Mouse (Mus musculus) left cerebral cortex, postnatal 4 days (tissue): ENCODE results near the gene Itpr1. TPM values are rescaled to one million over a fixed set of nuclear protein-coding genes. Genes with fewer than 3 reads are reported as not detected.
A peak's percentile ranks its signal among the peaks of the same experiment; 100 is the strongest.

Experiments
- DNase-seq: peaks from one replicate; pipeline ENCODE4 v3.0.0-alpha.2; 2022
- intact Hi-C: fragments of 180-260 bp; cut with DNase I; formaldehyde crosslinking; loops from one replicate; pipeline ENCODE4 v1.15.1; 2025
- total RNA-seq, 2 experiments: library from RNA; stranded (reverse); gene quantifications; 2 replicates each; pipeline ENCODE4 v1.2.3; 2021

Gene Itpr1
- total RNA-seq, 2 experiments from 2014 or later = 66.3 to 72.4 TPM

GRCm38 (mm10) chr6:108426789-108427188 lies 213.9 kb downstream of the Itpr1 start:
- DNase-seq = peak; percentile 85
- intact Hi-C loops = no loop called here

DNA sequence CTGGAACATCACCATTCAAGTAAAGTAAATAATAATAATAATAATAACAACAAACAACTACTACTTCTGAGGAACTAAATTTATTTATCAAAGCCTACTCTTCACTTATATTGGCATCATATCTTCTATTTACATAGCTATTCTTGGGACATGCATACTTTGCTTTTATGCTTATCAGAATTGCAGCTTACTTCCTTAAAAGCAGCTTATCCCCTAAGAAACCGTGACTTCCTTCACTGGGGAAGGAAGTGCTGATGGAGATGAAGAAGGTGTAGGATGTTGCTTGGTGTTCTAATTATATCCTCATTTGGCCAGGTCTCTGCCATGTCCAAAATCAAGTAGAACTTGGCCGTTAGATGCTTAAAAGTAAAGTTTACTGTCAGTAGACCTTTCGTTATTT lies 215.5 kb downstream of the Itpr1 start:
- no peak for DNase-seq
- intact Hi-C loops = no loop called here

GRCm38 (mm10) chr6:108429950-108430349 lies 217.1 kb downstream of the Itpr1 start:
- no peak for DNase-seq
- intact Hi-C loops = loop anchor here (10.0 kb wide), 1 partner anchor 145 kb away; no protein-coding TSS in a partner anchor

GRCm38 (mm10) chr6:108431193-108431592 lies 218.3 kb downstream of the Itpr1 start:
- intact Hi-C loops = loop anchor here (10.0 kb wide), 1 partner anchor 144 kb away; no protein-coding TSS in a partner anchor
- no peak for DNase-seq

- intact Hi-C loops = loop anchor here (10.0 kb wide), 1 partner anchor 142 kb away; no protein-coding TSS in a partner anchor
- no peak for DNase-seq
Observed at GRCm38 (mm10) chr6:108432836-108433235, 219.9 kb downstream of the Itpr1 start.

- intact Hi-C loops = loop anchor here (10.0 kb wide), 1 partner anchor 140 kb away; no protein-coding TSS in a partner anchor
- no peak for DNase-seq
Observed at GRCm38 (mm10) chr6:108434816-108435215, 221.9 kb downstream of the Itpr1 start.

DNA sequence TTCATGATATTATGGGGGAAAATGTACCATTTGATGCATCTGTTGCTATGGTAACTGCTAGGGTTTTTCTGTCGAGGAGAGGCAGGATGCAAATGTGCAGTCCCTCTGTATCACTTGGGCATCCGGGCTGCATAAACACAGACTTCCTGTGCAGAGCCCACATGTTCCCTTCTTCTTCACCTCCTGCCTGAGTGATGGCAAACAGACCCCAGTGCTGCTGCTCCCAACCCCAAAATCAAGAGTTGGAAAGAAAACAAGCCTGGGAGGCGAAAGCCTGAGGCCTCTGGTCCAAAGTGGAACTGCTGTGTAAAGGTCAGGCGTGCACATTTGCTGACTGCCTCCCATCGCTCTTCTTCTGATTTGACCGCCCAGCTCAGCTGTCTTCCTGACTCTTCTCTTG lies 222.6 kb downstream of the Itpr1 start:
- DNase-seq = no peak
- intact Hi-C loops = loop anchor here (10.0 kb wide), 1 partner anchor 139 kb away; no protein-coding TSS in a partner anchor

DNA sequence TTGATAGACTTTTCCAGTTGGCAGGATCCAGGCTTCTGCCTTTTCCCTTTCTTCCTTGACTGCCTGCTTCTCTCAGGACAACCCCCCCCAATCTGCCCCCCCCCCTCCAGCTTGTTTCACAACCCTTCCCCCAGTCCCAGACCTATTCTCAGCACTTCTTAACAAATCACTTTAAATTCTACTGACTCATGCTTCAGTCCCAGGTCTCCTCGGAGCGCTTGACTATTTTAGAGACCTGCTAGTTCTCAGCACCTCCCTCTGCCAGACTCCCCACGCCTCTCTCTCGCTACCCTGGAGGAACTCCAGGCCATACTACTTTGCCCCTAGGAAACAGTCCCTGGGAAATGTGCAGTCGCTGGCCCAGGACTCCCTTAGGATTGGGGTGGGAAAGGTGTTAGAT lies 223.7 kb downstream of the Itpr1 start:
- intact Hi-C loops = loop anchor here (10.0 kb wide), 1 partner anchor 138 kb away; no protein-coding TSS in a partner anchor
- no peak for DNase-seq

DNA sequence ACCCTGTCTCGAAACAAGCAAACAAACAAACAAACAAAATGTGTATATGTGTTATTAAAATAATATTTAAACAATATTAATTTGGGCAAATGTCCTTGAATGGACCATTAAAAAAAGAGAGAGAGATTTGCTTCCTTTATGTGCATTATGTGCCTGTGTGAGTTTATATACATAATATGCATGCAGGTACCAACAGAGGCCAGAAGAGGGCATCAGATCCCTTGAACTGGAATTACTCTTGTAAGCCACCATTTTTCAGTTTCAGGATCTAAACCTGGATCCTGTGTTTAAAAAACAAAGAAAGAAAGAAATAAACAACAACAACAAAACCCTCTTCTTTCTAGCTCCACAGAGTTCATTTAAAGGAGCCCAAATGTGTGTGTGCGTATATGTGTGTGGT lies 228.4 kb downstream of the Itpr1 start:
- intact Hi-C loops = no loop called here
- no peak for DNase-seq

- intact Hi-C loops = no loop called here
- no peak for DNase-seq
Observed at GRCm38 (mm10) chr6:108442291-108442690, 229.4 kb downstream of the Itpr1 start.

DNA sequence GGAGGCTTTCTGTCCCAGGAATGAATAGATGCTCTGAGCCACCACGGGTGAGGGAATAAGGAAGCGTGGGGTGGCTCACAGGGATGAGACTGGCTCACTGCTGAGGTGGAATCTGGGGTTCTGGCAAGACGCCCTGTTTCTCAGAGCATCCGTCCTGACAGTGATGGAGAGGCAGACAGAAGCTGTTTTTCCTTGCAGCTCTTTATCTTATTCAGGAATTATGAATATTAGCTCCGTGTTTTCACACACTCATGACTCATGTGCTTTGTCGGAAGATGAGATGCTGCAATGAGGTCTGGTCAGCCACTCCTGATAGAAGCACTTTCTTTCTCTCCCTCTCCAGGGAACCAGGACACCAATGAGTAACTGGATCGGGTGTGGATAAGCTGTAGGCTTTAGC lies 231.5 kb downstream of the Itpr1 start:
- DNase-seq = no peak
- intact Hi-C loops = no loop called here

GRCm38 (mm10) chr6:108445006-108445405 lies 232.1 kb downstream of the Itpr1 start:
- DNase-seq = no peak
- intact Hi-C loops = no loop called here

GRCm38 (mm10) chr6:108446766-108447165 lies 233.9 kb downstream of the Itpr1 start:
- intact Hi-C loops = no loop called here
- DNase-seq = no peak

GRCm38 (mm10) chr6:108447179-108447845 lies 234.4 kb downstream of the Itpr1 start:
- no peak for DNase-seq
- intact Hi-C loops = no loop called here

DNA sequence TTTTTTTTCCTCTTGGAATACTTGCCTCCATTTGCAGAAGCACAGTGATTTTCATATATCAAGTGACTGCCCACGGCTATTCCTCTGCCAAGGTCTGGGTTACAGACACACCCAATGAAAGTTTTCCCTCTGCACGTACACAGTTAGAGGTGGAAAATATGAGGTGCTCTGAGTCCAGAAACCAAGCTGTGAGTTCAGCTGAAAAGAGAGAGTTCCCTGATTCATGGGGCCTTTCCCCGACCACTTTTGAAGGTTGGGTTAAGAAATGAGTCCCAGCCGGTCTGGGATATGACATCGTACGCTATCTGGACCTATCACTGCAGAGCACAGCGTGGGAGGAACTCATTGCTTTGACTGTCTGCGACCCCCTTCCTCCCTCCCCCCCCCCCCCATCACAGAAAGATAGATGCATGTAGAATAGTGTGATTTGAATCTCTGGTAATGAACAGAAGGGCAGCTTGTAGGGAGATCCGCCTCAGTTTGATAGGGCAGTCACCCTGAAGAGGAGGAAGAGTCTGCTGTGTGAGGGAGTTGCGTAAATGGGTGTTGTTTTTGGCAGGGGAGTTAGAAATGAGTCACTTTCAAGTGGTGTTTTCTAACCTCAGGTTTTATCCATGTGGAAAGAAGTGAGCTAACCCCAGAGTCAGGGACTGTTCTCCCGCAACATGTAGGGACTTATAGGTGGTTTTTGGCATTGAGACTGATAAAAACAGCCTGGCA lies 235.3 kb downstream of the Itpr1 start:
- intact Hi-C loops = no loop called here
- no peak for DNase-seq

DNA sequence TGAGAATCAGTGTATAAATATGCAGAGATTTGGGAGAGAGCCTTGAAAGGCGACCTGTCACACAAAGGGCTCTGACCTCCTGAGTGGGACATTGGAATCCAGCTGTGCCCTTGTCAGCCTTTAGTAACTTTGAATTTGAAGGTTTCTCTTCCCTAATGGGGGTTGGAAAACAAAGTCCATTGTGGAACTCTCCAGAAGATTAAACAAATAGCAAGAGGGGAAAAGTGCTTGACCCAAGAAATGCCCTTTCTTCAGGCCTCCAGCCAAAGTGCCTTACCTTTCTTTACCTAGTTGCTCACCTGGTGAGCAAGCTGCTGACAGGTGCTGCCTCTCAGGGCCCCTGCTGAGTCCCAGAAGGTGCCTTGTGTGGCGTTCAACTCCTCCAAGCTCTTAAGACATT lies 236.0 kb downstream of the Itpr1 start:
- no peak for DNase-seq
- intact Hi-C loops = no loop called here

DNA sequence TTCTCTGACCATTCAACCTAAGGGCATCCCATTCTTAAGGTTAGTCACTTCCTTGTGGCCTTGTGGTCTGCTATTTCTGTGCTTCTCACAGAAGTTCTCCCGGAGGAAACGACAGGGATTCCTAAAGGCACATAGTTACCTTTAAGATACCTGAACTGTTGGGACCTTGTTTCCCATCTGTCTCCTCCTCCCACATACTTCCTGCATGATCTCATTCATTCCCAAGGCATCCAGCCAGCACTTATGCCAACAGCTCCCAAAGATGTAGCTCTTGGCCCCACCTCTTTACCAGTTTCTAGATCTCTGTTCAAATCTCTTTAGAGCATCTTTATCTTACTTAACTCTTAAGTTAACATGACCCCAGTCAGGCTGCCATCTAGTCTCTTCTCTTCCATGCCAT lies 238.6 kb downstream of the Itpr1 start:
- no peak for DNase-seq
- intact Hi-C loops = no loop called here

DNA sequence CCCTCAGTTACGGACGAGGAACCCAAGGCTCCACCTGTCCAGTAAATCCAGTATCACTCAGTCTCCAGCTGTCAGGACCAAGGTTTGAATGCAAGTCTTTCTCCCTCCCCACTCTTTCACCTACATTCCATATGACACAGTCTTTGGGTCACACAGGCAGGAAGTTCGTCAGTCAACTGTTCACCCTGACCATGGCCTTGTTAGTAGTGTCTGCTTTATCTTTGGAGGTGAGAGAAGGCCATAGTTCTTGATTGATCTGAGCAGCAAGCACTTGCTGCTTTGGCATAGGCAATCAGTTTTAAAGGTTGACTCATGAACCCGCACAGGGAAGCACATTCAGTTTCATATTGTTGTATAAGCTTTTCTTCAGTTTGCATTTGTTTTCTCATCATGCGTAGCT lies 240.7 kb downstream of the Itpr1 start:
- DNase-seq = no peak
- intact Hi-C loops = no loop called here

DNA sequence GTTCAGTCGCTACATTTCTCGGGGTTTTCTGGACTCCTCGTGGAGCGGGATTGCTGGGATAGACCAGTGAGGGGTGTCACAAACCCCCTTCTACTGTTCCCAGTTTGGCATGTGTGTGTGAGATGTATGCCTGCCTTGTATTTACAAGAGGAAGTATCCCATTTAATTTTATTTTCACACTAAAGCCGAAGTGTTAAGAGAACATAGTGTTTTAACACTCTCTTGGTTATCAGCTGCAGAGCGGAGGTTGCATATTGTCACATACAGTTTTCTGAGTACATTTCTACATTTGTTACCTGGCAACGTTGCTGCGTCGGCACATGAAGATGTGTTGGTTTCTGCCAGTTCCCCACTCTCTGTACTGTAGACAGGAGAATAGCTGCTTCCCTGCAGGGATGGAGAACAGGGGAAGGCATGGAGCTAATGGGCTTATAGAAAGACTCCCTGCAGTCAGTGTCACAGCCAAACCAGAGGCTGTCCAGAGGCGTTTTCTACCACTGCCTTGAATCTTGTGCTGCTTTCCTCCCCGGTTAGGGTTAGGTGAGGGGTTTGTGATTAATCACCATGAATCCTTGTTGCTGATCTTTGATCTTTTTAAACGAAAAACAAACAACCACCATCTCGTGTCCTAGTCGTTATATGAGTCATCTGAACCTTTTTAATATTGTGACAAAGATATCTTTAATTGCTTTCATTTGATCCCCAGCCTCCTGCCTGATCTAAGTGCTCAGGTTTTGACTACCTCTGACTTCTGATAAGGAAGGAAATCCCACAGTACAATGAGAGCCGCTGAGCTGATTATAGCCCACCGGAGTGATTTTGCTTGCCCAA lies 241.4 kb downstream of the Itpr1 start:
- intact Hi-C loops = no loop called here
- DNase-seq = no peak

- intact Hi-C loops = no loop called here
- no peak for DNase-seq
Observed at GRCm38 (mm10) chr6:108454979-108455836, 242.3 kb downstream of the Itpr1 start.
